Mouse (Mus musculus) heart, postnatal 0 days (tissue): ENCODE measurements around the gene Urb2.

Experiments
- CTCF ChIP-seq: IDR thresholded peaks from 2 replicates; pipeline ENCODE4 v1.5.1; 2016; ENCODE audit warnings: antibody characterized with exemption, control low read depth, low read depth
- EP300 ChIP-seq: IDR thresholded peaks from 2 replicates; pipeline ENCODE4 v1.6.1; 2016; ENCODE audit warnings: antibody characterized with exemption, low read depth

- TF ChIP-seq CTCF (no peak), EP300 (no peak)
Measured at GRCm38 (mm10) chr8:124078969-124079368, 57.7 kb downstream of the Urb2 start.
